Mouse (Mus musculus) hindlimb bud, embryonic 11.5 days (tissue): ENCODE data around the gene Tas2r144.

Experiments used
- DNase-seq: peaks from one replicate; pipeline ENCODE4 v3.0.0-alpha.2; 2012; ENCODE audit warnings: low read depth, low spot score; ENCODE audit errors: extremely low spot score

Tas2r144 gene

GRCm38 (mm10) chr6:42215028-42215427 is at the start of gene Tas2r144:
Gene Tas2r144 (plus strand): TSS chr6:42215328.
- no peak for DNase-seq

GRCm38 (mm10) chr6:42182462-42182861 is 32.7 kb upstream of the Tas2r144 start:
- no peak for DNase-seq

- no peak for DNase-seq
Observed at GRCm38 (mm10) chr6:42186230-42186629, 28.9 kb upstream of the Tas2r144 start.

DNA sequence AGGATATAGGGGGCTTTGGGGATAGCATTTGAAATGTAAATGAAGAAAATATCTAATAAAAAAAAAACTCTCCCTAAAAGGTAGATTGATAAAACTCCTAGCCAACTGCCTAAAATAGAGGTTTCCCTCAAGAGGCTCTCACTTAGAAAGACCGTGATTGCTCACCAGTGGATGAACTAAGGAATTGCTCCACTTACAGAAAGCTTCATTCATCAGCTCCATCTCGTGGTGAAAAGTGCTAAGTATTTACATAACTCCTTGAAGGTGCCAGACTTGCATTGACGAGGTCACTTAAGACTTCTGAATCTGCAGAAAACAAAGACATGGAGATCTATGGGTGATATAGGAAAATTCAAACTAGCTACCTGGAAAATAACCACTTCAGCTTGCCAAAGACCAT is 17.4 kb upstream of the Tas2r144 start:
- no peak for DNase-seq

DNA sequence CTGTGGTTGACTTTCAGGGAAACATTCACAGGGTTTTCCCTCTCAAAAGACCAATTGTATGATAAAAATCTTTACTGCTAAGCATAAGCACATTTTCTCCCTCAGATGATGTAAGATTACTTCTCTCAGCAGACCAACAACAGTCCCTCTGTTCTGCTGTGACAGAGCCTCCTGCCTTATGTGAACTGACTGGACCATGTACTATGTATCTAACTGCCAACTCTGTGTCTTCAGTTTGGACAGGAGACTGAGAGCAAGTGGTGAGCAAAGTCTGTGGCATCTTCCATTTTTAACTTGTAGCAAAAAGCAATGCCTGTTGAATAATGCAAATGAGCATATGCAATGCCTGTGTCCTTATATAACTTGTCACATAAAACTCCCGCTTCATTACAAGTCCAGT is 15.6 kb upstream of the Tas2r144 start:
- DNase-seq = no peak

- no peak for DNase-seq
Observed at GRCm38 (mm10) chr6:42222286-42222685, 7.2 kb downstream of the Tas2r144 start.

DNA sequence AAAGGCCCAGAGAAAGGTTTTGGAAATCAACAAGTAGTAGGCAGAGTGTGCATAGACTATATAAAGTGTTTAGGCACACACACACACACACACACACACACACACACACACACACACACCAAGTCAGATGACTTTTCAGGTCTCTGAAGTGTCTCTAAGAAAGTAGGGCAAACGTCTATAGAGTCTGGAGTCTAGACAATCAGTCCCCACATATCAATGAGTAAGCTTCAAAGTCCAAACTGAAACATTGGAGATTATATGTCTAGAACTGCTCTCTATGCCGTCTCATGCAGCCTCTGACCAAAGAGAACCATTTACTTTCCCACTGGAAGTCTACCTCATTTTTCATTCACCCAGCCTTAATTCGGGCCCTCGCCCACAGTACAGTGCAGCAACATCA is 9.9 kb downstream of the Tas2r144 start:
- DNase-seq = no peak

- DNase-seq = peak; percentile 61
Observed at GRCm38 (mm10) chr6:42227240-42228101, 12.3 kb downstream of the Tas2r144 start.

GRCm38 (mm10) chr6:42229610-42230009 is 14.5 kb downstream of the Tas2r144 start:
- no peak for DNase-seq

GRCm38 (mm10) chr6:42231191-42231590 is 16.1 kb downstream of the Tas2r144 start:
- DNase-seq = no peak

DNA sequence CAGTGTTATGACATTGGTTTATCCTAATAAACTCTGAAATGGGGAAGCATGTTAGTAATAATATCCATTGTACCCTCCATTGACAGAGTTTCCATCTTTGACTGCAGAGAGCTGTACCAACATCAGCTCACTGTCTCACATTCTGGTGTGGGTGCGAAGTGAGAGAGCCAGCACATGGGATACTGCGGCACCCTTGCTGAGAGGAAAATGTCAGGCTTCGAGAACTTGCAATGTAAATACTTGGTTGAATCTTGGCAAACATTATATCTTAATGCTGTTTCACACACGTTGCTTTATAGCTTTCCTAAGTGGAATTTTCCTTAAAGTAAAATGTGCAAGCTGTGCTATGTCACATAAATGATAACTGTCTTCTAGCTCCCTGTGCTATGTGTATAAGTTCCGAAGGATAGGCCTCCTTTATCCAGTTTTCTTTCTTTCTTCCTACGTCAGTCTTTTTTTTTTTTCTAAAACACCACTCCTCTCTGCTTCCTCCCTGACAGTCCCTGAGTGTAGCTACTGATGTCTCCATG is 22.2 kb downstream of the Tas2r144 start:
- DNase-seq = no peak

DNA sequence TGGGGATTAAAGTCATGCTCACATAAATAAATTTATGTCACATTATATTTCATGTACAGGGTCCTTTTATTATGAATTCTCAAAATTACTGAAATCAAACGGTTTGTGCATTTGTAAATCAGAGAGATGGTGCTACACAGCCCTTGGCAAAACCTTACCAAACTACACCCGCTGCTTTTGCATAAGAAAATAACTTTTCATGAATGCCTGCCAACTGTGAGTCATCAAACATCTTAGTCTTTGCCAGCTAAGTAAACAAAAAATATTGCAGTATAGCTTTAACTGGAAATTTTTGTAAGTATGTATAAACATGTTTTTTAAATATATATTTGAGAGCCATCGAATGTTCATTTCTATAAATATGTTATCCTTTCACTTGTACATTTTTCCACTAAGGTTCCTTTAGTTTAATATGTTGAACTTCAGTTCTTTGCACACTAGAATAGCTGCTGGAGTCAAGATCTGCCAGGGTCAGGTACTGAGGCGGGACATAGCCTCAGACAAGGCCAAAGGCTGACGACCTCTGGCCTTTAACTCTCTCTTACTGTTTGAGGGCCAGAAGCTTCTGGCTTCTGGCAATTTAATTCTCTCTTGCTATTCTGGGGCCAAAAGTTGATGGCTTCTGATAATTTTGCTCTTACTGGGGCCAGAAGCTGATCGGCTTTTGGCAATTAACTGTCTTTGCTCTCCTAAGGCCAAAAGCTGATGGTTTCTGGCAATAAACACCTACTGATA is 26.4 kb downstream of the Tas2r144 start:
- no peak for DNase-seq

GRCm38 (mm10) chr6:42245711-42246353 is 30.7 kb downstream of the Tas2r144 start, which contains the start of gene Gstk1:
Gene Gstk1 (plus strand): TSS chr6:42245935.
- no peak for DNase-seq

DNA sequence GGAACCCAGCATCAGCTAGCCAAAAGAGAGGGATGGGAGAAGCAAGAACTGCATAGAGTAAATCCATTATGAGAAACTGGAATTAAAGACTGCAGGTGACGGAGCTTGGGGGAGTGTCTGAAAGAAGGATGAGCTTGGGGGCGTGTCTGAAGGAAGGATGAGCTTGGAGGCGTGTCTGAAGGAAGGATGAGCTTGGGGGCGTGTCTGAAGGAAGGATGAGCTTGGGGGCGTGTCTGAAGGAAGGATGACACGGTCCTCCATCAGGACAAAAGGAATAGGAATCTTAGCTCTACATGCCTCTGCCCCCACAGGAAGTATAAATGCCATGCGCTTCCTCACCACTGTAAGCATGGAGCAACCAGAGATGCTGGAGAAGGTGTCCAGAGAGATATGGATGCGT is 32.0 kb downstream of the Tas2r144 start:
- DNase-seq = no peak

DNA sequence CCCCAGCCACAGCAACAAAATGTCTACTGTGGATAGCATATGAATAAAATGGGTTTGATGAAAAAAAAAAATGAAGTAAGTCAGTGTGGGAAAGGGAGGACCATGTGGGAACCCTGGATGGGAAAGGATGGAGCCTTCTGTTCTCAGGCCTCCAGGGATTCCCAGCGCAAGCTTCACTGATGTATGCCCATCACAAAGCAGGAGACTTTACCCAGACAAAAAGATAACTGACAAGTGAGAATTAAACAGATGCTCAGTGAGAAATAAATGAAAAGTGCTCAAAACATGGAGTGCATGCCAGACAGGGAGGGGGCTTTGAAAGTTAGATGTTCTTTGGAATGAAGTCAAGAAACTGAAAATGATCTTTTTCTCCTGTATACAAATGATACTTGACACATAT is 32.9 kb downstream of the Tas2r144 start:
- DNase-seq = no peak

- DNase-seq = no peak
Observed at GRCm38 (mm10) chr6:42251791-42252190, 36.7 kb downstream of the Tas2r144 start.

GRCm38 (mm10) chr6:42253103-42253502 is 38.0 kb downstream of the Tas2r144 start:
- no peak for DNase-seq

DNA sequence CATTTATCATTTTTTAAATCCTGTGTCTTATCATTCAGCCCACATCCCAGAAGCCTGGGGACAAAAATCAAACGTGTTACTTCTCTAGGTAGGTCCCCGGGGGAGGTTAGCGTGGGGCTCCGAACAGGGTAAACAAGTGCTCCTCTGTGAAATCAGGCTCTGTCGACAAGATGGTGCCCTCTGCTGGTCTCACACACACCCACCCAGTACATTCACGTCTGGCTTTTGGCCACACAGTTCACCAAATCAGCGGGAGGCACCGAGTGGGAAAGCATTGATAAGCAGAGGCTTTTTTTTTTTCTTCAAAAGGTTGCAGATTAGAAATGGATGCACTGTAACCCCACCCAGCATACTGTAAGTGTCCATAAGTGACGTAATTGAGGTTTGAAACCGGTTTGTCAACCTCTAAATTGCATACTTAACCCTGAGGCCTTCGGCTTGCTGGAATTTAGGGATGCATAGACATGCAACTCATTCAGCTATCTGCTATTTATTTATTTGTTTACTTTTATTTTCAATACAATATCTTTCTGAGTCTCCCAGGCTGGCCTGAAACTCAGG is 42.3 kb downstream of the Tas2r144 start:
- no peak for DNase-seq

DNA sequence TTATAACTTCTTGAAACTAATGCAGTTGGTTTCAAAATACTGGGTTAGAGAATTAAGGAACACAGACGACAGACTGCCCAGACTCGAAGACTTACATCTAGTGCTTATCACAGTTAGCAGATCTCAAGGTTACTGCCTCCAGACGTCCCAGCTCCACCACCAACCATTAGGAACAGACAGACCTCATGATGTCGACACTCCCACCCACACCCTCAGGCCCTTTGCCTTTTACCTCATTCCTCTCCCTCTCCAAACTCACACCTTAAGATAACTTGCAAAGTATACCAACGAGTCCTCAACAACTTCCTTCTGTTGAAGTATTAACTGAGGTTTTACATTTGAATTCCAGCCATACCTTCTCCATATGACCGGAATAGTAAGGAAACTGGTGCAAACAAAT is 45.3 kb downstream of the Tas2r144 start:
- DNase-seq = no peak

GRCm38 (mm10) chr6:42261524-42262170 is 46.5 kb downstream of the Tas2r144 start, which contains the start of gene Tmem139:
Gene Tmem139 (plus strand): TSS chr6:42261970.
- no peak for DNase-seq
